Mouse (Mus musculus) gastrocnemius, postnatal 10 days (tissue): ENCODE measurements at regions not wholly inside any gene's neighbourhood (a gene's known extent, or its start where the extent isn't known, plus 50 kb on each side); places are given as distances from the start of the nearest gene placed in this dataset.

Source experiments
- DNase-seq: peaks from one replicate; pipeline ENCODE4 v3.0.0; 2021; ENCODE audit warnings: mixed read lengths

GRCm38 (mm10) chr3:41295150-41295549 lies 212.3 kb upstream of the Pgrmc2 start:
- DNase-seq = no peak

- DNase-seq = no peak
Observed at GRCm38 (mm10) chr3:41290535-41291307, 207.9 kb upstream of the Pgrmc2 start.

- DNase-seq = no peak
Observed at GRCm38 (mm10) chr3:41288735-41289134, 205.9 kb upstream of the Pgrmc2 start.

- no peak for DNase-seq
Observed at GRCm38 (mm10) chr3:41288066-41288465, 205.2 kb upstream of the Pgrmc2 start.

GRCm38 (mm10) chr3:41285336-41285735 lies 202.5 kb upstream of the Pgrmc2 start:
- DNase-seq = no peak

- DNase-seq = peak; percentile 29
Observed at GRCm38 (mm10) chr3:41284897-41285296, 202.1 kb upstream of the Pgrmc2 start.

GRCm38 (mm10) chr3:41282431-41283037 lies 199.7 kb upstream of the Pgrmc2 start:
- peak; percentile 19 for DNase-seq

GRCm38 (mm10) chr3:41276096-41276495 lies 193.2 kb upstream of the Pgrmc2 start:
- no peak for DNase-seq

- no peak for DNase-seq
Observed at GRCm38 (mm10) chr3:41268516-41268915, 185.7 kb upstream of the Pgrmc2 start.

GRCm38 (mm10) chr3:41266216-41266615 lies 183.4 kb upstream of the Pgrmc2 start:
- DNase-seq = no peak

GRCm38 (mm10) chr3:41265399-41265798 lies 182.6 kb upstream of the Pgrmc2 start:
- DNase-seq = no peak

- no peak for DNase-seq
Observed at GRCm38 (mm10) chr3:41258291-41258690, 175.4 kb upstream of the Pgrmc2 start.

GRCm38 (mm10) chr3:41244960-41245359 lies 162.1 kb upstream of the Pgrmc2 start:
- no peak for DNase-seq

- no peak for DNase-seq
Observed at GRCm38 (mm10) chr3:41241856-41242552, 159.2 kb upstream of the Pgrmc2 start.

GRCm38 (mm10) chr3:41239801-41240200 lies 157.0 kb upstream of the Pgrmc2 start:
- no peak for DNase-seq

GRCm38 (mm10) chr3:41239246-41239645 lies 156.4 kb upstream of the Pgrmc2 start:
- DNase-seq = no peak

GRCm38 (mm10) chr3:41238046-41238445 lies 155.2 kb upstream of the Pgrmc2 start:
- DNase-seq = no peak

- DNase-seq = no peak
Observed at GRCm38 (mm10) chr3:41235610-41236009, 152.8 kb upstream of the Pgrmc2 start.

- no peak for DNase-seq
Observed at GRCm38 (mm10) chr3:41234994-41235393, 152.1 kb upstream of the Pgrmc2 start.

GRCm38 (mm10) chr3:41234191-41234590 lies 151.3 kb upstream of the Pgrmc2 start:
- no peak for DNase-seq

GRCm38 (mm10) chr3:41233439-41233838 lies 150.6 kb upstream of the Pgrmc2 start:
- no peak for DNase-seq

GRCm38 (mm10) chr3:41230961-41231377 lies 148.1 kb upstream of the Pgrmc2 start:
- no peak for DNase-seq

GRCm38 (mm10) chr3:41229493-41229892 lies 146.6 kb upstream of the Pgrmc2 start:
- DNase-seq = no peak
